Mouse (Mus musculus) liver, adult 10 weeks (tissue): Measurements from ENCODE around the gene Cd209a. TPM values are rescaled to one million over a fixed set of nuclear protein-coding genes. Genes with fewer than 3 reads are reported as not detected.

Experiments
- polyA plus RNA-seq: library from polyadenylated mRNA; stranded (reverse); fragments of 350-450 nt; fragmentation: Illumina TruSeq; extraction: RNeasy Lipid Tissue Mini Kit (QIAGEN cat#74804); gene quantifications from one replicate; pipeline ENCODE4 v1.2.3, GENCODE M21; 2014; ENCODE audit warnings: low read depth, low replicate concordance

Gene Cd209a
- 0.72 TPM for polyA plus RNA-seq

DNA sequence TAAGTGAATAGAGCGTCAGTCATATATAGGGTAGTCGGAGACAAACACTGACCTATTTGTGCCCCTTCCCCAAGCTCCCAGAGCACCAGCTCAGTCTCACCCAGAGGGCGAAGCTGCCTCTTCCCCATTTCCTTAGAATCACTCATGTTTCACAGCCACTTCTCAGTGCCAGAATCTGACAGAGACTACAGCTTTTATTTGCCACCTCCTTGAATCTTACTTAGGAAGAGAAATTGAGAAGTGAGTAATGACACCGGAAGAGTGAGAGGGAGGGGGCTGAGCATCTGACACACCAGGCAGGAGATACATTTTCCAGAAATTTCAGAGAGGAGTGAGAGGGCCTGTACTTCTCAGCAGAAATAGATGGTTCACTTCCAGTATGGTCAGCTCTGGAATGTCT, at the start of gene Cd209a:
Gene Cd209a, minus strand, starts transcription at position 224 of the 400 bp plus-strand sequence.

GRCm38 (mm10) chr8:3720551-3720950, 28.2 kb downstream of the Cd209a start, which contains the start of gene Clec4g:
TSS of gene Clec4g (minus strand) at chr8:3720651.

GRCm38 (mm10) chr8:3694121-3694520, 54.7 kb downstream of the Cd209a start, which contains the start of gene Fcer2a:
TSS of gene Fcer2a (minus strand) at chr8:3694175.

Other genes with a start within 250 kb of the Cd209a start
- 12.2 TPM for gene Mcoln1, start 248.5 kb downstream of the Cd209a start, polyA plus RNA-seq
- 7.7 TPM for gene Pnpla6, start 233.6 kb downstream of the Cd209a start, polyA plus RNA-seq
- gene C330021F23Rik, start 181.0 kb downstream of the Cd209a start, polyA plus RNA-seq = 2.6 TPM
- gene Camsap3, start 161.7 kb downstream of the Cd209a start, polyA plus RNA-seq = 1.3 TPM
- gene Xab2, start 127.7 kb downstream of the Cd209a start, polyA plus RNA-seq = 0.58 TPM
- 26.2 TPM for gene Pet100, start 127.4 kb downstream of the Cd209a start, polyA plus RNA-seq
- gene Pcp2, start 123.4 kb downstream of the Cd209a start, polyA plus RNA-seq = not detected
- gene Stxbp2, start 118.0 kb downstream of the Cd209a start, polyA plus RNA-seq = 13.2 TPM
- gene Retn, start 93.2 kb downstream of the Cd209a start, polyA plus RNA-seq = 0.50 TPM
- not detected for gene Mcemp1, start 83.2 kb downstream of the Cd209a start, polyA plus RNA-seq
- not detected for gene Fcor, start 76.6 kb downstream of the Cd209a start, polyA plus RNA-seq
- gene Trappc5, start 72.7 kb downstream of the Cd209a start, polyA plus RNA-seq = 3.7 TPM
- gene Fcer2a, start 54.8 kb downstream of the Cd209a start, polyA plus RNA-seq = 0.42 TPM
- gene Clec4g, start 28.3 kb downstream of the Cd209a start, polyA plus RNA-seq = 35.9 TPM
- not detected for gene Cd209e, start 105.3 kb upstream of the Cd209a start, polyA plus RNA-seq
- gene Cd209d, start 129.6 kb upstream of the Cd209a start, polyA plus RNA-seq = not detected
- gene Cd209b, start 177.9 kb upstream of the Cd209a start, polyA plus RNA-seq = 0.19 TPM
- gene Cd209c, start 205.8 kb upstream of the Cd209a start, polyA plus RNA-seq = not detected